Mouse (Mus musculus) lung, postnatal 25 days (tissue): ENCODE measurements around the gene Islr.

Source experiments
- DNase-seq: peaks from one replicate; pipeline ENCODE4 v3.0.0; 2022; ENCODE audit warnings: low spot score

Gene Islr

GRCm38 (mm10) chr9:58220218-58220903, 16.3 kb upstream of the Islr start:
- DNase-seq = peak; percentile 45

GRCm38 (mm10) chr9:58218539-58218938, 14.4 kb upstream of the Islr start:
- DNase-seq = no peak

- no peak for DNase-seq
These were observed 12.3 kb upstream of the Islr start for GRCm38 (mm10) chr9:58216402-58216801.

GRCm38 (mm10) chr9:58214519-58215180, 10.5 kb upstream of the Islr start:
- peak; percentile 24 for DNase-seq

GRCm38 (mm10) chr9:58213865-58214264, 9.8 kb upstream of the Islr start:
- DNase-seq = no peak

GRCm38 (mm10) chr9:58213377-58213776, 9.3 kb upstream of the Islr start:
- DNase-seq = no peak

- no peak for DNase-seq
These were observed 6.2 kb upstream of the Islr start for GRCm38 (mm10) chr9:58210304-58210627.

- DNase-seq = no peak
These were observed 5.6 kb upstream of the Islr start for GRCm38 (mm10) chr9:58209462-58210303.

GRCm38 (mm10) chr9:58206013-58206412, 1.9 kb upstream of the Islr start:
- no peak for DNase-seq

- DNase-seq = peak; percentile 92
These were observed 418 bp upstream of the Islr start for GRCm38 (mm10) chr9:58204448-58205000.

- DNase-seq = no peak
These were observed 1.2 kb downstream of the Islr start for GRCm38 (mm10) chr9:58202676-58203453.

GRCm38 (mm10) chr9:58201861-58202549, 2.1 kb downstream of the Islr start:
- DNase-seq = no peak

GRCm38 (mm10) chr9:58201091-58201842, 2.8 kb downstream of the Islr start:
- no peak for DNase-seq

- no peak for DNase-seq
These were observed 3.6 kb downstream of the Islr start for GRCm38 (mm10) chr9:58200270-58201090.

GRCm38 (mm10) chr9:58199381-58200269, 4.5 kb downstream of the Islr start:
- DNase-seq = no peak

- no peak for DNase-seq
These were observed 5.2 kb downstream of the Islr start for GRCm38 (mm10) chr9:58198801-58199371.

GRCm38 (mm10) chr9:58197781-58198701, 6.1 kb downstream of the Islr start:
- peak; percentile 14 for DNase-seq
